Mouse (Mus musculus) gastrocnemius, adult 8-10 months (tissue): ENCODE measurements around the gene Srrd. TPM values are rescaled to one million over a fixed set of nuclear protein-coding genes. Genes with fewer than 3 reads are reported as not detected.
A peak's percentile ranks its signal among the peaks of the same experiment; 100 is the strongest.

Source experiments
- DNase-seq, 2 experiments: peaks; one replicate each; pipeline ENCODE4 v3.0.0; 2022; ENCODE audit warnings: low spot score in 2 of 2
- total RNA-seq, 4 experiments: library from RNA; stranded (reverse); gene quantifications; 2 replicates each; pipeline ENCODE4 v1.2.4; 2022

Gene Srrd
- 1 to 10 TPM; 3.8 to 7.2 (median 5.1) TPM for total RNA-seq

DNA sequence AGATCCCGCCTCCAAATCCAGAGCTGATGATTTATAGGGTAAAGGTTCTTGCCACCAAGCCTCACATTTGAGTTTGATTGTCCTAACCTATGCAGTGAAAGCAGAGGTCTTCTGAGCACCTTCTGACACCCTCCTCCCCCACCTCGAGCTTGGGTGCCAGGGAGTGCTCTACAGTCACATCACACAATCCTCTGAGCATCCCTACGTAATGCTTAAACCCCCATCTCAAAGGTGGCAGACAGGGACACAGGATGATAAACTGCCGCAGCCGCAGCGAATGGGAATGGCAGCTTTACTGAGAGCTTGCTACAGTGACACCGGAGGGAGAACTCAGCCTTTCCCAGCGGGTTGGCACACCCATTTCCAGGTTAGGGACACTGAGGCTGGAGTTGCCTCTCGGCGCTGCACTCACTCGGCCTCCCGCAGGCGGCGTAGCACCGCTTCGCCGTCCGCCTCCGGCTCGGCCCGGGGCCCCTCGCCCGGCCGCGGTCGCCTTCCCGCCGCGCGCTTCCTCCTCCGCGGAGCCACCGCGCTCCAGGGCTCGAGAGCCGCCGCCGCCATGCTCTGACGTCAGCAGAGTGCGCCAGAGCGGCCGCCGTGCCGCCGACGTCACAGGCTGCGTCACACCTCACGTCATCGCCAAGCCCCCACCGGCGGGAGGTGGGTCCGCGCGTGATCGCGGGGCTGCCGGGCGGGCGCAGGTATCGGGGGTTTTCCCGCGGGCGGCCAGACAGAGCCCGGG is at the start of gene Srrd, which contains the start of gene Hps4:
Gene Srrd (minus strand): TSS at position 578 of the 742 bp plus-strand sequence.
Gene Hps4 (plus strand): TSS at position 621 of the 742 bp plus-strand sequence.
- peak; percentile 48 to 69 for DNase-seq

DNA sequence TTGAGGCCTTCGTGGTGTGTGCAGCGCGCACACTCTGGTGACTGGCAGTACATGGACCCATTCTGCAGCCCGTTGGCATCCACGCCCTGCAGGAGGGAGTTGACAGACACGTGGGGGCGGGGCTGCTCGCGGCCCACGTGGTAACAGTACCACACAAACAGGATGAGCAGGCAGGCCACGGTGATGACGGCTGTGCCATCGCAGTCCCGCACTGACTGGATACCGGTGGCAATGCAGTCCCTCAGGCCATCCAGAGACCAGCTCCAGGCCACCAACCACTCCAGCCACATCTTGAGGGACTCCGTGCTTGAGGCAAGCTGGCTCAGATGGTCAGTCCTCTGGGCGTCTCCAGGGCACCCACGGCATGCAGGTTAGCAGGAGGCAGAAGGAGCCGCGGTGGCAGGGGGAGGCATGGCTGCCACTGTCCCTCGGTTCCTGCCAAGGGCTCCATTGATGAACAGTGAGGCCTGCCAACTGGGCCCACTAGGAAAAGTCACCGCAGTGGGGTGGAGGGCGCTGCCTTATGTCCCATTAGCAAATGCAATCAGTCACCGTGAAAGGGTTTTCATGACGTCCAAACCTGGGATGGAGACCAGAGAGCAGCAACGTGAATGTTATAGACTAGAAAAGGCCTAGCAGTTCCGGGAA is 49.0 kb upstream of the Srrd start:
- no peak for DNase-seq

DNA sequence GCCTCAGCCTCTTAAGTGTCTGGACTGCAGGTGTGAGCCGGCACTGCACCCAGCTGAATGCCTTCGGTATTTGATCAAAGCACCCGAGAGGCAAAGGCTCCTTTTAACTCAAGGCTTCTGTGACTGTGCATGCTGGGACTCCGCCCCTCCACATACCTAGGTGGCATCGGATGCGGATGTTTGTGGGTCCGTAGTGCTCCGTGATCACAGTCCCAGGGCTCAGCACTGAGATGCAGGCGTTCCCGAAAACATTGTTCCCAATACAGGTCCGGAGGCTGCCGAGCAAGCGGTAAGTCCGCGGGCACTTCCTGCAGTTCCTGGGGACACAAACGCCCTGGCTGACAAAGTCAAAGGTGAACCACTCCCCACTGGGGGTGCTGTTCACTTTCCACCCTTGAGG is 48.2 kb upstream of the Srrd start:
- no peak for DNase-seq

DNA sequence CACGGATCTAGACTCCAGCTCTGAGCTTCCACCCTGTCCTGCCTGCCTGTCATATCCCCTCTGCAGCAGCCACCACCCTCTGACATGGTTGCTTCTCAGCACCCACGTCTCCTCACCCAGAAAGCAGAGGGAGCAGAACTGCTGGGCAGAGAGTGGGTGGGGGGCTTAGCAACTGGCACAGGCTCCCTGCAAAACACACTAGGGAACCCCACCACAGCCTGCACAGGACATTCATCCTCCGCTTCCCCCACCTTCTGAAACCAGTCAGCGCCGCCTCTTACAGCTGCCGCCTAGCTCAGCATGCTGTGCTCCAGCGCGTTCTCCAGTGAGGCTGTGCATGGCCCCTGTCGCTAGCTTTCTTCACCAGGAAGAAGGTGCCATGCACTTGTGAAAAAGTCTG is 46.5 kb upstream of the Srrd start:
- no peak for DNase-seq

DNA sequence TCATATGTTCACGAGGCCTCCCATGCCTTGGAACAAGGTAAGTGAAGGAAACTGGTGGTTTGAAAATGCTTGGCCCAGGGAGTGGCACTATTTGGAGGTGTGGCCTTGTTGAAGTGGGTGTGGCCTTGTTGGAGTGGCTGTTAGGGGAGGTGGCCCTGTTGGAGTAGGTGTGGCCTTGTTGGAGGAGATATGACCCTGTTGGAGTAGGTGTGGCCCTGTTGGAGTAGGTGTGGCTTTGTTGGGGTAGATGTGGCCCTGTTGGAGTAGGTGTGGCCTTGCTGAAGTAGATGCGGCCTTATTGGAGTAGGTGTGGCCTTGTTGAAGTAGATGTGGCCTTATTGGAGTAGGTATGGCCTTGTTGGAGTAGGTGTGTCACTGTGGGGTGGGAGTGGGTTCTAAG is 43.1 kb upstream of the Srrd start:
- DNase-seq = no peak

DNA sequence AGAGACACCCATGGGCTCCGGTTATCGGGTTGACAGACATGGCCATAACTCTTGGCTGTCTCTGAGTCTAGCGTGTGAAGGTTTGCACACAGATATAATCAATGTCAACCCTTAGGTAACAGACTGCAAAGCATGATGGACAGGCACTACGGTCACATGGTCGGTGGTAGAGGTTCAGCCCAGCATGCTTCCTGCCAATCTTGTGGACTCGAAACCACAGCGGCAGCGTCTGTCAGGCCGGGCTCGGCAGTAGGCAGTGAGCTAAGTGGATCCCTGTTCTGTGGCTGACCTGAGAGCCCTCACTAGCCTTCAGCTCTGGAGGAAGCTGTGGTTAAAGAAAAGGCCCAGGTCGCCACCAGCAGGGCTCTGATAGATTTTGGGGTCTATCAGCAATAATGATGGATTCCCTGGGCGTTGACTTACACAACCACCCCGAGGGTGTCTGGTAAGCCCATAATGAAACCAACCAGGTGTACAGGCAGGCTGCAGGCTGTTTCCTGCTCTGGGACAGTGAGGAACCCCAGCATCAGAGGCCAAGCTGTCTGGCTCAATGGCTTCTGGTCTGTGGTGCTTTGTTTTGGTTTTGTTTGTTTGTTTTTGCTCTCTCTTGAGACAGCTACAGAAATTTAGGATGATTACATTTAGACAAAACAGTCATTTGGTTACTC is 42.1 kb upstream of the Srrd start:
- no peak for DNase-seq

DNA sequence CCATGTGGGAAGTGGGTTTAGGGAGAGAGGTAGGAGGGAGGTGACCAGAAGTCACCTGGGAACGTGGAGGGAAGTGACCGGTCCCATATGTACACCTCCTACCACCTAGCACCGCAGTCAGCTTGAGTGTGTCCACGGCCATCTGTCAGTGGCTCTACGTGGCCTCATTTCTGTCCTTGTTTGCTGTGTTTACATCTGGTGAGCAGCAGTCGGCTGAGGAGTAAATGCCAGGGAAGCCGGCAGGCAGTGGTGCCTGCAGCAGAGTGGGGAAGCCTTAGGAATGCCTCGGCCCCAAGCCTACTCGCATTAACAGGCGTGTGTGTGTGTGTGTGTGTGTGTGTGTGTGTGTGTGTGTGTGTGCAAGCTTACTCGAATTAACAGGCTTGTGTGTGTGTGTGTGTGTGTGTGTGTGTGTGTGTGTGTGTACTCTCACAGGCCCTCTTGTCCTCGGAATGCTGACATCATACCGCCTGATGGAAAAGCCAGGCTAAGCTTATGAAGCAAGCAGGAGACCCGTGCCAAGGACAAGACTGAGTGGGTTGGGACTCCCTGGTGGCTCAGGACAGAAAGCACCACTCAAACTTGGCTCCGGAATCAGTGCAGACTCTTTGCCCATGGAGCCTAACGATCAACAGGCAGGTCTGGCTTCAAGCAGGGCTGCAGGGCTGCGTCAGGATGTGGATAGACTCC is 39.9 kb upstream of the Srrd start:
- peak in 1 of 2 experiments; percentile 32 for DNase-seq

DNA sequence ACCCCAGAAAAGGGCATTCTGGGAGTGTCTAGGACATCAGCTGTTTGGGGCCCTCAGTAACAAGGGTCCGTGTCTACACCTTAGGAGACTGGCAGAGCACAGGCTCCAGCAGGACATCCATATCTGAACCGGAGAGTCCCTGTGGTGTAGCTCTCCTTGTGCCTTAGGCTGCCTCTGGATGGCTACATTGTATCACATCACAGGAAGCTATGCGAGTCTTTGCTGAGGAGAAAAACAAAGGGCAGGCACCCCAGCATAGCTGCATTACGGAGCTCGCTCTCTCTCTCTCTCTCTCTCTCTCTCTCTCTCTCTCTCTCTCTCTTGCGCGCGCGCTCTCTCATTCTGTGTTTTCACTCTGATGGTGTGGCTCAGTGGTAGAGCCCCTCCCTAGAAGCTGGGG is 39.2 kb upstream of the Srrd start:
- no peak for DNase-seq

DNA sequence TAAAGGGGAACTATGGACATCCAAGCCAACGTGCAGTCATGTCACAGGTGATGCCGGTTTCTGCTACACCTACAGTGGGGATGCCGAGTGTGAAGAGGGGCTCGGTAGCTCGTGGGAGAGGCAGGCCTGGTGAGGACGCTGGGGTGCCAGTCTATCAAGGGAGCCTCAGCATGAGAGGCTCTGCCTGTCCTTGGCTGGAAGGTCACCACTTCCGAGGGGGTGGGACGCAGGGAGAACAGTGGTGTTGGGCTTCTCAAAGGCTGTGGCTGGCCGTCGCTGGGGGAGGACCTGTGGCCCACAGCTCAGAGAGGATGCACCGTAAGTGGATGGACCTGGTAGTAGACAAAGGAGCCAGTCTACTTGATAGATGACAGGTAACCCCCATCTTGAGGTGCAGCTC is 38.3 kb upstream of the Srrd start:
- no peak for DNase-seq

DNA sequence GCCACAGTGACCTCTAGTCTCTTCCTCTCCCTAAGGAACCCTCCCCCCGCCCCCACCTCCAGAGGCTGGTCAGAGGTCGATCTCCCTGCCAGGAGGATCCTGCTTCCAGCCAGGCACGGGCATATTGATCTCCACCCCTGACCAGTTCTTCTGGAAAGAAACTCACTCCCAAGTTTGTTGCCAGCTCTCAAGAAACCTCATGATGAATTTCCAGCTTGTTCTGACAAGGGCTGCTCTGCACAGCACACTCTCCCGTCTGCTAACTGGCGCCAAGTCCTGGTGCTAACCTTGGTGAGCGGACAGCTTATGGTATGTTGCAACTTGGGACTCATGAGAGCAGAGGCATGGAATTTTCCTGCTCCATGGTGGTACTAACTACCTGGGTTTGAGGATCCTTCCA is 35.9 kb upstream of the Srrd start:
- no peak for DNase-seq

DNA sequence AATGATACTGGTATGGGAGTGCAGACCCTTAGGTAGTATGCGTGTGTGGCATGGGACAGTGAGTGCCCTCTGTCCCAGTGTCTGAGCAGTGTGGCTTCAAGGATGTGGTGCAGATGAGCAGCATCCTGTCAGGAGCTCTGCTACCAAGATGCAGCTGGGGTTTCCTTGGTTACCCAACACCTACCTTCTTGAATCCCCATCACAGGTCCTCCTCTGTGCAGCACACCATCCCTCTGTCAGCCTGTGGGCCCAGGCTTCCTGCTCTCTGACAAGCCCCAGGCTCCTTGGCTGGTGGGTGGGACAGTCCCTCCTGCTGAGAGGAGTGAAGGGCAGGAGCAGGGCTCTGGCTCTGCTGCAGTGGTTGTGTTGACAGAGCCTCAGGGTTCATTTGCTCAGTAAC is 34.5 kb upstream of the Srrd start:
- DNase-seq = no peak

DNA sequence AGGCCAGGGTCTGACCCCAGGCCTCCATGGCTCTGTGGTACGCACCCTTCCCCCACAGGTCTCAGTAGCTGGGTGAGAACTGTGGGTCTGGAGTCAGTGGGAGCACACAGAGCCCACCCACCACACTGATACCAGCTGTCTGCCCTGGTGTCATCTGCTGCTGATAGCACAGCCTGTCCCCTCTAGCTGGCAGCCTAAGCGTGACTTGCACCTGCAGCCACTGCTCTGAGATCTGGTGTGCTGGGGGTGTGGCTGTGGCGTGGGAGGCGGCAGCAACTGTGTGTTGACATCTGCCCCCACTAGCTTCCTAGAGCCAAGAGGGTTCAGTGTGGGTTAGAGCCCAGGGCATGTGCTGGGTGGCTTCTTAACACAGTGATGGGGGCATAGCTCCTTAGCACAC is 33.3 kb upstream of the Srrd start:
- no peak for DNase-seq

DNA sequence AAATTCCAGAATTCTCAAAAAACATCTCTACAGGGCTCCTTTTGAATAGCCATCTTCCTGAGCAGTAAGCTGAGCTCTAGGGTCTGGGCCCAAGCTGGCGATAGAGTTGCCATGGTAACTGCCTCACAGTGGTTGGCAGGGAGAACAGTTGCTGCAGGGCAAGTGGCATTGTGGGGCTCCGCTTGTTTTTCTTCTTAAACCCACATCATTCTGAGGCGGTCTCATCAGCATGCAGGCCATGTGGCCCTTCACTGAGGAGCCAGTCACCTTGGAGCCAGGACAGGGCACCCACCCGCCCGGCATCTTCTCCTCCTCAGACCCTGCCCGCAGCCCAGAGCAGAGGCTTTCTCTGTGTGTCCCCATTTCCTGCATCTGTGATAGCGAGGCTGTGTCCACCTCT is 29.1 kb upstream of the Srrd start:
- DNase-seq = no peak

DNA sequence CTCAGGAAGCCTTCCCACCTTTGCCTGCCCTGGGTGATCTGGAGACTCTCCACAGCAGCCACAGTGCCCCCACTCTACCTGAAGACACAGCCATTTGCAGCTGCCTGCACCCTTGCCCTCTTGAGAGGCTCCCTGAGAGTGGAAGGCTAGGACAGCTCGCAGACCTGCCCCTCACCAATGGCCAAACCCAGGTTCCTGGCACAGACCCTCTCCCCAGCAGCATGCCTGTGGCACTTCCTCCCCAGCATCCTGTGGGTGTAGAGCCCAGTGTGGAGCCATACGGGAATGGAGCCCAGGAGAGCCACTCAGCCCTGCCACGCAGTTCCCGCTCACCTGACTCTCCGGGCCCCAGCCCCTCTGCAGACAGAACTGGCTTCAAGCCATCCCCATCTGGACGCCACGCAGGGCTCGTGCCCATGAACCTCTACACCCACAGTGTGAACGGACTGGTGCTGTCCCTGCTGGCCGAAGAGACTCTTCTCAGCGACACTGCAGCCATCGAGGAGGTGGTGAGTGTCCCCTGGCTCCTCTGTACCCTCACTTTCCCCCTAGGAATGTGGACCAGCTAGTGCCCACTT is 27.5 kb upstream of the Srrd start:
- no peak for DNase-seq

DNA sequence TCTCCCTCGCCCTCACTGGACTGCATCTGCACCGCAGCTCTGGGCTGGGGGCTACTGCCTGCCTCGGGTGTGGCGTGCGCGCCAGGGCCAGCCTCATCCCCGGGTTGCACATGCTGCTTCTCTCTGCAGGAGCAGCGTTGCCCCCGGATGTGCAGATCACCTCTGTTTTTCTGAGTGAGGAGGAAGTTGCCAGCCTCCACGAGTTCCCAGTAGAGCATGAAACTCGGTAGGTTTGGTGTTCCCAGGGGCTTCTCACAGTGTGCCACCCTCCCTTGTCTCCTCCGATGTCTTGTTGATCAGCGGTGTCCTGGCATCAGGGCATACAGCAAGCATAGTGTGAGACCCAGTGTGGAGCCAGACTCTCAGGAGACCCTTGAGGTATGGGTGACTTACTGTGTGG is 26.5 kb upstream of the Srrd start:
- DNase-seq = no peak

DNA sequence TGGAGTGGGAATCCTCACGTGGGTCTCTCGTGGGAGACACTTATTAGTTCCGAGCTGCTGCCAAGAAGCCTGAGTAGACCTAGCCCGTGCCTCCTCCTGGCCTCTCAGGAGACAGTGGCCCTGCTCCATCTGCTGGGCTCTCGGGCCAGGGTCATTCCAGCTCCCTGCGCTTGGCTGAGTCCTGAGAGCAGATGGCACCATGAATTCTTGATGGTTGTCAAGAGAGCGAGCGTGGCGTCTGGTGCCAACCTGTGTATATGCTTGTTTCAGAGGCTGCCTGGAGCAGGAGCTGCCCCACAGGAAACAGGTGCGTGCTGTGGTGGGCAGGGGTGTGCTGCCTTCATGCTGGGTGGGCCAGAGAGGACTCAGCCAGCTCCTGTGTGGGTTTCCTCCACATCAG is 25.8 kb upstream of the Srrd start:
- no peak for DNase-seq

DNA sequence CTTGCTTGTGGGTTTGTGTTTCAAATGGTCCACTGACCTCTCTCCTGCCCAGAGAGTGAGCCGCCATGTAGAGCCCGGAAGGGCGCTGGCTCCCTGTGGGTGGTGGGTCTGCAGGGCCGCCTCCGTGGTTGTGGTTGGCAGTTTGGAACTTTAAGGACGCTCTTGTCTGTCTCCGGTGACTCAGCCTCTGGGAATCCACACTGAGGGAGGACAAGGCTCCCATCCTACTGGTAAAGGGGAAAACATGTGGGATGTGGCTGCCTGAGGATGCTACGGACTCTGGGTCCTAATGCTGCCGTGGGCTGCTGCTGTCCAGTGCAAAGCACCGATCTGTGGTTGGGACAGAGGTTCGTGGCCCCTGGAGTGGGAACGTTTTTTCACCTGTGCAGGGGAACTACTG is 25.1 kb upstream of the Srrd start:
- DNase-seq = no peak

DNA sequence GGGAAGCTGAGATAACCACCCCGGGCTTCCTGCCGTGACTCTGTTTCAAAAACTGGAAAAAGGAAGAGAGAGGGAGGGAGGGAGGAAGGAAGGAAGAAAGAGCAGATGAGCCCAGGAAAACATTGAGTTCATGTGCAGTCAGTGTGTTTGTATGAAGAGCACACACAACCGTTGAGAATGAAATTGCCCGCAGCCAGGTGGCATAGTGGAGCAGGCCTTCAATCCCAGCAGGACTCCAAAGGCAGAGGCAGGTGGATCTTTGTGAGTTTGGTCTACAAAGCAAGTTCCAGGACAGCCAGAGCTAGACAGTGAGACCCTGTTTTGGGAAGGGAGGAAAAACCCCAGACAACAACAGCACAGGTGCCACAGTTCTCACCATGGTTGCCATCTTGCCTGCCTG is 24.5 kb upstream of the Srrd start:
- no peak for DNase-seq

DNA sequence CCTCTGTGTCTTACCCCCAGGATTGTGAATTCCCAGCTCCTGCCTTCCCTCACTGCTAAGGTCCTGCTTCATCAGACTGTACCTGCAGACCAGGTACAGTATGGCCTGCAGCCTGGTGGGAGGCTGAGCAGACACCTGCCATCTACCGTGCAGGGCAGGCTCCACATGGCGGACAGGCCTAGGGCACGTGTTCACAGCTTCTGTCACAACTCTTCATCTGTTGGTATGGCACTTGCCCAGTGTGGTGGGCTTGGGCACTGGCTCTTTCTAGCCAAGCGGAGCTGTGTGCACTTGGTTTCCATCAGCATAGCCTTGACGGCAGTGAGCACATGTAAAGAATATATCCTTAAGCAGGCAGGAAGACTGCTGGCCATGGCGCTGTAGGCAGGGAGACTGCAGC is 24.0 kb upstream of the Srrd start:
- DNase-seq = no peak

DNA sequence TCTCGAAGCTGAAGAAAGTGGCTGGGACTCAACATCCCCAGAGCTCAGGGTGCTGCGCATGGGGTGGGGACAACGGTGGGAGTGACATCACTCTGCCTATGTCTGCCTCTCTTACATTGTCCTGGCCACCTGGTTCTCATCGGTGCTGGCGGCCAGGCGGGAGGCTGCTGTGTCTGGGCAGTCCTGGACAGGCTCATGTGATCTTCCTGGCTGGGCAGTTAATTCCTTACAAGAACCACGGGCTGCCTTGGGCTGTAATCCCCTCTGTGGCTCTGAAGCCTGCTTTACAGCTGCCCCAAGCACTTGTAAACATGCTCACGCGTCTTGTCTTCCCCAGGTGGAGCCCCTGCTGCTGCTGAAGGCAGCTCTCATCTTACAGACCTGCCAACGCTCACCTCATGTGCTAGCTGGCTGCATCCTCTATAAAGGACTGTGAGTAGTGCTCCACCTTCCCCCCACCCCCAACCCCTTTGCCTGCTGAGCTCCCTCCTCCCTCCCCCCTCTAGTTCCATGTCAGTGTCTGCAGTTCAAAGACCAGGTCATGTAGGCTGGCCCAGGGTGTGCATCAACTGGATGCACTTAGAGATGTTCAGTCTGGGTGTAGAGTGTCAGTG is 21.5 kb upstream of the Srrd start:
- no peak for DNase-seq

DNA sequence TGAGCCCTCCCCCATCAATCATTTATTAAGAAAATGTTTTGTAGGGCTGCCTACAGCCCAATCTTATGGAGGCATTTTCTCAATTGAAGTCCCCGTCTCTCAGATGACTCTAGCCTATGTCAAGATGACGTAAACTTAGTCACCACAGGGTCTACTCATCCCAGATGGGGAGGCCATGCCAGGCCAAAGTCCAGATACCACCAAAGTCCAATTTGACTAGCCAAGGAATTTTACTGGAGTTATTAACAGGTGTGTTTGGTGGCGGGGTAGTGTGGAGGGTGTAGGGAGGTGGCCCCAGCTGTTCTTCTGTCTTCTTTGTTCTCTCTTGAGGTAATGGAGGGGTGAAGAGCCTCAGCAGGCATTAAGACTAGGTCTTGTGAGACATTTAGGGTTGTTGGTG is 17.2 kb upstream of the Srrd start:
- DNase-seq = no peak
